Mouse (Mus musculus): ENCODE measurements around the gene Igf2r. TPM values are rescaled to one million over a fixed set of nuclear protein-coding genes. Genes with fewer than 3 reads are reported as not detected.

The Igf2r gene
- polyA plus RNA-seq, 1 experiment from 2014 or later = 35.6 TPM

DNA sequence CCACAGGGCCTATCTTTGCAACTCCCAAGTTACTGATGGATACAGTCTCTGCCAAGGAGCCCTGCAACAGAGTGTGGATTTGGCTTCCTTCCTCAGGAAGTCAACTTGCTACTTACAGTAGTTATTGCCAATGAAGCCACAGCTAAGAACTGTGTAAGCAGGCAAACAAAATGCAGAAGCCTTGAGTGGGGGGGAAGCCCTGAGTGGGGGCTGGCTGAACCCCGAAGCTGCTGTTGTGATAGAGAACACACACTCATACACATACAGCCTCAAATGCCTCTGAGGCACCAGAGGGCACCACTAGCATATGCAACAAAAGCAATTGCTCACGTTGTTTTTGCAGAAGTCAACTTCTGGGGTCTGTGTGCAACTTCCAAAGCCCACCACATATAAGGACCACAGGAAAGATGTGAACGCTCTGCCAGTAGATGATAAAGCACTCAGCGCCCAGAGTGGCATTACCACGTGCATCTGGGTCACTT is 55.3 kb downstream of the Igf2r start:
- Histone ChIP-seq H3K9me3 (replicated peaks) (no peaks in the 10 kb centered on the region), H3K4me3 (no peak overlapping the region), H3K27me3 (ENCODE audit: low read depth, poor library complexity, severe bottlenecking) (no peaks in the 10 kb centered on the region), H3K27ac (no peak overlapping the region), H3K36me3 (peaks cover 99% of the 10 kb centered on the region), H3K4me1 (no peaks in the 10 kb centered on the region)
- WGBS = 85% methylated on average over 5 of the region's 5 CpGs
- DNase-seq (ENCODE audit: low spot score) = no peak

DNA sequence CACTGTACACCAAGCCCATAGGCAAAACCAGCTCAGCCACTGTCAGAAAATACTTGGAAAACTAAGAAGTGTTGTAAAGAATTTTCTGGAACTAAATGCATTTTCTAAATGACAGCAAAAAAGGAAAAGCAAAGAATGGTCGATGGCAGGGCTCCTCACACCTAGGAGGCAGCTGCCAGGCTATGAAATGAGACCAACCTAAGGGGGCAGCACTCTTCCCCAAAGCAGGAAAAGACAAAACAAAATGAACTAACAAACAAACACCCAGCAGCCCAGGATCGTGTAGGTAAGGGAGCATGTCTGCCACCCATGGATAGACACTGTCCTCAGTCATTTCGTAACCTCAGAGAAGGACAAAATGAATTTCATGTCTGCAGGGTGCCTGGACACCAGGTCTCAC is 56.5 kb downstream of the Igf2r start:
- 80% methylated on average over 3 of the region's 3 CpGs for WGBS

DNA sequence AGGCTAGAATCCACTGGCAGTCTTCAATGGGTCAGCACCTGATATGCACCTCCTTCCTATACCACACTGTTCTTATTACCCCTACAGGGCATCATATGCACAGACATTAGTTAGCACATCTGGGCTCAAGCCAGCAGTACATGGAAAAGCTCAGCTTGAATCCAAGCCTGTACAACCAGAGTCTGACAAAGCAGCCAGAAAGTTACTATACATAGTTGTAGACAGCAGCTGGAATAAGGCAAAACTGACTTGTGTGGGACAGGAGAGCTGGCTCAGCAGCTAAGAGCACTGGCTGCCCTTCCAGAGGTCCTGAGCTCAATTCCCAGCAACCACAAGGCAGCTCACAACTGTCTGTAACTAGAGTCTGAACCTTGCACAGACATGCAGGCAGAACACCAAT is 57.3 kb downstream of the Igf2r start:
- Histone ChIP-seq H3K4me3 (no peak overlapping the region), H3K27ac (no peak overlapping the region), H3K4me1 (no peaks in the 10 kb centered on the region), H3K36me3 (peaks cover 98% of the 10 kb centered on the region), H3K27me3 (ENCODE audit: low read depth, poor library complexity, severe bottlenecking) (no peaks in the 10 kb centered on the region), H3K9me3 (replicated peaks) (no peaks in the 10 kb centered on the region)
- DNase-seq (ENCODE audit: low spot score) = no peak

More for the DNA sequence above, 56.5 kb downstream of the Igf2r start:
- H3K4me1 ChIP-seq = no peaks in the 10 kb centered on the region
- no peak for DNase-seq (ENCODE audit: low spot score)
- no peaks in the 10 kb centered on the region for H3K9me3 ChIP-seq (replicated peaks)
- no peak overlapping the region for H3K27ac ChIP-seq
- peaks cover 99% of the 10 kb centered on the region for H3K36me3 ChIP-seq
- no peak overlapping the region for H3K4me3 ChIP-seq
- no peaks in the 10 kb centered on the region for H3K27me3 ChIP-seq (ENCODE audit: low read depth, poor library complexity, severe bottlenecking)

DNA sequence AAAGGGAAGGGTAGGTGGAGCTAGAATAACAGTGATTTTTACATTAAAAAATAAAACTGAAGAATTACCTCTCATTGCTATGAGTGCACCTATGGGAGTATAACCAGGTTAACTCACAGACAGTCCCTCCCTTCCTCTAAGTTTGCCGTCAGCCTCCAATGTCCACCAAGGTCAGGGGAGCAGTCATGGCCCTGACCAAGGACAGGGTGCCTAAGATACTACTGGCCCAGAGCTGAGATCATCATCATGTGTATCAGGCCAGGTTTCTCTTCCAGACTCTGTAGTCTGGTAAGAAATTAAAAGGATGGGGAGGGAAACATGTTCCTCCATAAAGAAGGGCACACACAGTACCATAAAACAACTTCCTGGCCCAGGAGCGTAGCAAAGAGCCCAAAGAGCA is 58.5 kb downstream of the Igf2r start:
- H3K9me3 ChIP-seq (replicated peaks) = no peaks in the 10 kb centered on the region
- H3K4me1 ChIP-seq = peaks cover 8% of the 10 kb centered on the region; the same call in 1 of the 2 replicates
- WGBS = 88% methylated on average over 2 of the region's 2 CpGs
- H3K27me3 ChIP-seq (ENCODE audit: low read depth, poor library complexity, severe bottlenecking) = no peaks in the 10 kb centered on the region
- H3K4me3 ChIP-seq = no peak overlapping the region
- no peak for DNase-seq (ENCODE audit: low spot score)
- peaks cover 98% of the 10 kb centered on the region for H3K36me3 ChIP-seq
- no peak overlapping the region for H3K27ac ChIP-seq

DNA sequence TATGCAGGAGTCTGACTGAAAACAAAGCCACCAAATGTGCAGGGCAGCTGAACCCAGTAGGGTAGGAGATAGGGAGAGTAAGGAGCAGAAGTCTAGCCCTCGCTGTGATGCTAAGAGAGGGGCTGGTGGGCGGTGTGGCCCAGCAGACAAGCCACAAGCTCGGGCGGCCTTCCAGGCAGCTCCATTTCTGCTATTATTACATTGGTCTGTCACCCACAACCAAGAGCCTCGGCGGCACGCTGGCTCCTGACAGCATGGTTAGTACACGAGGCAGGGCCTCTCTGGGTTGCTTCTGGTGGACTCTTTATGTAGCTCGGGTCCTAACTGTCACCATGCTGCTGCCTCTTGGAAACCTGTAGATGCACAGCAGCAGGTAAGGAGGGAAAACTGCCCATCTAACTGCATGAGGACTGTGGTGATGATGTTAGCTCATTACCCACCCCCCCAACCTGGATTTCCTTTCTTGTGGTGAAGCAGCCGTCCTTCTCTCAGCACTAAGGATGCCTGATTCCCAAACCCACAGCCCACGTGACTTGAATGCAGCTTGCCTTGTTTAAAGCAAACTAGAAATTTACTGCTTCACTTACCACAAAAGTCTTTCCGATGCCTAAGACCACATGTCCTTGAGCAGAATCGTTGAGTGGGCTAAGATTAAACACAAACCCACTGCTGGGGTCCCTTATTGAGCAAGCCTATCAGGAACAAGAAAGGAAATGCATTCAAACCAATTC is 59.2 kb downstream of the Igf2r start:
- H3K4me1 ChIP-seq = peaks cover 14% of the 10 kb centered on the region
- H3K9me3 ChIP-seq (replicated peaks) = no peaks in the 10 kb centered on the region
- H3K27ac ChIP-seq = no peak overlapping the region
- H3K36me3 ChIP-seq = peaks cover 98% of the 10 kb centered on the region
- no peaks in the 10 kb centered on the region for H3K27me3 ChIP-seq (ENCODE audit: low read depth, poor library complexity, severe bottlenecking)
- WGBS = 89% methylated on average over 13 of the region's 13 CpGs
- DNase-seq (ENCODE audit: low spot score) = no peak
- no peak overlapping the region for H3K4me3 ChIP-seq

DNA sequence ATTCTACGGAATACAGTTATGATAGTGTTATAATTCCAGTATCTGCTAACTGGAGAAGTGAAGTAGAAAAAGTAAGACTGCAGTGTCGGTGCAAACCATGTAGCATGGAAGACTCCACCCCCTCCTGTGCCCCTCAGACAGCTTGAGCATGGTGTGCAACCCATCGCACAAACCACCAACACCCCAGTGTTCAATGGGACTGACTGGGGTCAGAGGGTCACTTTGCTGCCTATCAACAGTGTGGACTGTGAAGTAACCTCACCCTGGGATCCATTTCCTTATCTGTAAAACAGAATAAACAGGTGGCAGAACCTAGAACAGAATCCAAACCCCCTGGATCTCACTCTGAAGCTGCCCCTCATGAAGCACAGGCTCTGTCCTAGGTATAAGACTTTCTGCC is 61.1 kb downstream of the Igf2r start:
- WGBS = 89% methylated on average over 3 of the region's 3 CpGs

DNA sequence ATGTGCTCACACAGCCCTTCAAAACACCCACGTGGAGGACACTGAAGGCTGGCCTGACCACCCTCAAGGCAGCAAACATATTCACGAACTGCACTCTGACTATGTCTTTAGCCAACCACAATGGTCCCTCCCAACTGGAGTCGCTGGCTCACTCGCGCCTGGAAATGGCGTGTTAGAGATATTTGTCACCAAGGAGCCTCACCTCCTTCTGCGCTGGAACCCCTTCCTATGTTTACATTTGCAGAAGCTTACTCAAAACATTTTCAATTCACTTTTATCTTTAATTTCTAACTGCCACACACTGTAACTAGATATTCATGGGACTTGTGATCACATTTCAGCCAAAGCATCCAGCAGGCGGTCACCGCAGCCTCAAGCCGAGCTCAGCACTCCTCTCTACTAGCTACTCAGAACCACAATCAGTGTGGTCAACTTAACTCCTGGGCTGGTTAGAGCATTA is 62.8 kb downstream of the Igf2r start:
- 92% methylated on average over 10 of the region's 10 CpGs for WGBS

More for the DNA sequence above, 61.1 kb downstream of the Igf2r start:
- no peak for DNase-seq (ENCODE audit: low spot score)
- Histone ChIP-seq H3K4me3 (no peak overlapping the region), H3K36me3 (peaks cover 98% of the 10 kb centered on the region), H3K27me3 (ENCODE audit: low read depth, poor library complexity, severe bottlenecking) (no peaks in the 10 kb centered on the region), H3K27ac (no peak overlapping the region), H3K4me1 (peaks cover 14% of the 10 kb centered on the region), H3K9me3 (replicated peaks) (no peaks in the 10 kb centered on the region)

DNA sequence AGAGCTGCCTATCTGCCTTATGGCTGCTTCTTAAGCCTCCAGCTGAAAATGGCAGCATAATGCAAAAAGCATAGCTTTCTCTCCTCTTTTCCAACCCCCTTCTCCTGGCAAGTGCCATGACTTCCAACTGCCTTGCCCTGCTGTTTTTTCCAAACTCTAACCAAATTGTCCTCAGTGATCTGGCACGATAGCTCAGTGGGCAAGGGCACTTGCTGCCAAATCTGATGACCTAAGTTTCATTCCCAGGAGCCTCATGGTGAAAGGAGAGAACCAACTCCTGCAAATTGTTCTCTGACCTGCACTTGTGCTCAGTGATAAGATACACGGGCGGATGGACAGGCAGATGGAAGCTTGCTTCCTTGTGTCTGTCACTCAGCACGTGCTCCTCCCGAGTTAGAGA is 66.6 kb downstream of the Igf2r start:
- Histone ChIP-seq H3K27ac (no peak overlapping the region), H3K36me3 (peaks cover 99% of the 10 kb centered on the region), H3K4me3 (no peak overlapping the region), H3K27me3 (ENCODE audit: low read depth, poor library complexity, severe bottlenecking) (no peaks in the 10 kb centered on the region), H3K9me3 (replicated peaks) (no peaks in the 10 kb centered on the region), H3K4me1 (peaks cover 14% of the 10 kb centered on the region)
- DNase-seq (ENCODE audit: low spot score) = no peak
- WGBS = 91% methylated on average over 5 of the region's 5 CpGs

More for the DNA sequence above, 62.8 kb downstream of the Igf2r start:
- Histone ChIP-seq H3K4me1 (peaks cover 14% of the 10 kb centered on the region), H3K27ac (0 out of 2 replicates have a peak overlapping the region, but pooled peaks have one; percentile 2), H3K36me3 (peaks cover 98% of the 10 kb centered on the region), H3K9me3 (replicated peaks) (no peaks in the 10 kb centered on the region), H3K4me3 (no peak overlapping the region), H3K27me3 (ENCODE audit: low read depth, poor library complexity, severe bottlenecking) (no peaks in the 10 kb centered on the region)
- no peak for DNase-seq (ENCODE audit: low spot score)

DNA sequence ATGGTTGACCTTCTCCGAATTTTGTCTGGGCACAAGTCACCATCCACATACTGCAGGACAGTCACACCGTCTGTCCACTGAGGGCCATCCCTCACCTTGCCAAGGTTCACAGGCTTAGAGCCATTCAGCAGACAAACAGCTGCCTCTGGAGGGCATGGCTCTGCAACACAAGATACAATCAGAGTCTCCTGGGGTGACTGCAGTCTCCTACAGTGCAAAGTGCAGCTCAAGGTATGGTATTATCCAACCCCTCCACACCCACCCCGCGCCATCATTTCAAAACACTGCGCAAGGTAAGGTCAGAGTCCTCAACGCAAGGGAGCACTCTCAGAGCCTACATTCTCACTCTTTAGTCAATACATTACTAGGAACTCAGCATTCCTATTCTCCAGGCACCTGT is 69.1 kb downstream of the Igf2r start:
- Histone ChIP-seq H3K9me3 (replicated peaks) (no peaks in the 10 kb centered on the region), H3K27ac (no peak overlapping the region), H3K4me1 (peaks cover 1% of the 10 kb centered on the region; the same call in 1 of the 2 replicates), H3K4me3 (no peak overlapping the region), H3K36me3 (peaks cover 99% of the 10 kb centered on the region), H3K27me3 (ENCODE audit: low read depth, poor library complexity, severe bottlenecking) (no peaks in the 10 kb centered on the region)
- no peak for DNase-seq (ENCODE audit: low spot score)
- 97% methylated on average over 6 of the region's 6 CpGs for WGBS

DNA sequence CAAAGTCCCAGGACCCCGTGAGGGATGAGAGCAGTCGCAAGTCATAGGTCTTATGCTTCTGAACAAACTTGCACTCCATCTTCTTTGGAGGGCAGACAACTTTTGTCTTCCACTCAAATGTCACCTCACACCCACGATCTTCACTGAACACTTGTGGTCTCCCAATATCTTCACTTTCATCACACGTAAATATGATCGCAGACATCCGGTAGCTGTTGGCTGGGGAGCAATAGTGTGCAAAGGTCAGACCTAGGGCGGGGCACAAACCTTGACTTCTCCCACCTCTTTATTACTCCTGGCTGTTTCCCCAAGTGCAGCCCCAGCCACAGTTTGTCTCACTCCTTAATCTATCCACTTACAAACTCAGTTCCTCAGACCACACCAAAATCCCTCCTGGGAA is 77.6 kb downstream of the Igf2r start:
- Histone ChIP-seq H3K27ac (no peak overlapping the region), H3K27me3 (ENCODE audit: low read depth, poor library complexity, severe bottlenecking) (no peaks in the 10 kb centered on the region), H3K9me3 (replicated peaks) (no peaks in the 10 kb centered on the region), H3K4me3 (no peak overlapping the region), H3K4me1 (no peaks in the 10 kb centered on the region), H3K36me3 (peaks cover 97% of the 10 kb centered on the region)
- DNase-seq (ENCODE audit: low spot score) = no peak
- 91% methylated on average over 7 of the region's 7 CpGs for WGBS

DNA sequence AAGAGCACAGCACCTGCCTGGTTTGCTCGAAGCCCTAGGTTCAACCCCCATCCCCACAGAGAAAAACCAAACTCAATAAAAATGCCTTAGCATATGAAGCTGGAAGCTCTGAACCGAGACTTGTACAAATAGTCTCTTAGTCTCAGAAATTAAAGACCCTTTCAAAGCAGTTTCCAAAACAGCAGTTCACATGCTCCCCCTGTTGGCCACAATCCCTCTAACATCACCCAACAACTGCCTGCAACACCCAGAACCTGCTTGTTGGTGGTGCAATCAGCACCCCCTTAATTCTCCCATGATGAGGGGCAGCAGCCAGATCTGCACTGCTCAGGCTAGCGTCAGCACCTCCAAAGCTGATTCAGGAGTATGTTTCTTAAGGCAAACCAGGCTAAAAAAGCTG is 79.9 kb downstream of the Igf2r start:
- Histone ChIP-seq H3K9me3 (replicated peaks) (no peaks in the 10 kb centered on the region), H3K4me3 (no peak overlapping the region), H3K4me1 (no peaks in the 10 kb centered on the region), H3K27ac (no peak overlapping the region), H3K36me3 (peaks cover 100% of the 10 kb centered on the region), H3K27me3 (ENCODE audit: low read depth, poor library complexity, severe bottlenecking) (no peaks in the 10 kb centered on the region)
- 77% methylated on average over 3 of the region's 3 CpGs for WGBS
- DNase-seq (ENCODE audit: low spot score) = peak; percentile 49

DNA sequence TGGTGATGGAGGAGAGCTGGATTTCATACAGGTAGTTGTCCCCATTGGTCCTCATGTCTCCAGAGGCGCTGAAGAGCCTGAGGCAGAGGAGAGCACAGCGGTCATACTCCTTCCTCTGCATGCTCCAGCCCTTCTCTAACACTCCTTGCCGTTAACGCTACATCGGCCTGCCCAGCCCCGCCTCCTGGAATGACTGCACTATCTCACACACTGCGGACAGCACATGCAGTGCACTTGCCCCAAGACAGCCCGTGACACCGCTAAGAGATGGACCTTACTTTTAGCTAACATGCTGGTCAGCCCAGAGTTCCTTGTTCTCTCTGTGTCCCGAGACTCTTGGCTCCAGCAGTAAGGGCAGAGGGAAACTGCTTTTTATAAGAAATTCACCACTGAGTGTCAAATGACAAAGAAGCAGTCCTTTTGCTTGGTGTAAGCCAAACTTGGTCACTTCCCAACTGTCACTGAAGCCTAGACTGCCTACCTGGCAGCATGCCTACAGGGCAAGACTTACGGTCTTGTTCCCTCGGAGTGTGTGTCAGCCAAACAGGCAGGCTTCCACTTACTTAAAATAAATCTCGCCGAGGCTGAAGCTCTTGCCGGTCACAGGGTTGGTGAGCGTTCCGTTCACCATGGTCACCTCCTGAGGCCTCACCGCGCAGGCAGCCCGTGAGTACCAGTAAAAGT is 80.9 kb downstream of the Igf2r start:
- WGBS = 90% methylated on average over 20 of the region's 20 CpGs
- no peaks in the 10 kb centered on the region for H3K27me3 ChIP-seq (ENCODE audit: low read depth, poor library complexity, severe bottlenecking)
- H3K27ac ChIP-seq = no peak overlapping the region
- H3K4me1 ChIP-seq = no peaks in the 10 kb centered on the region
- H3K9me3 ChIP-seq (replicated peaks) = no peaks in the 10 kb centered on the region
- H3K36me3 ChIP-seq = peaks cover 100% of the 10 kb centered on the region
- no peak overlapping the region for H3K4me3 ChIP-seq
- no peak for DNase-seq (ENCODE audit: low spot score)

DNA sequence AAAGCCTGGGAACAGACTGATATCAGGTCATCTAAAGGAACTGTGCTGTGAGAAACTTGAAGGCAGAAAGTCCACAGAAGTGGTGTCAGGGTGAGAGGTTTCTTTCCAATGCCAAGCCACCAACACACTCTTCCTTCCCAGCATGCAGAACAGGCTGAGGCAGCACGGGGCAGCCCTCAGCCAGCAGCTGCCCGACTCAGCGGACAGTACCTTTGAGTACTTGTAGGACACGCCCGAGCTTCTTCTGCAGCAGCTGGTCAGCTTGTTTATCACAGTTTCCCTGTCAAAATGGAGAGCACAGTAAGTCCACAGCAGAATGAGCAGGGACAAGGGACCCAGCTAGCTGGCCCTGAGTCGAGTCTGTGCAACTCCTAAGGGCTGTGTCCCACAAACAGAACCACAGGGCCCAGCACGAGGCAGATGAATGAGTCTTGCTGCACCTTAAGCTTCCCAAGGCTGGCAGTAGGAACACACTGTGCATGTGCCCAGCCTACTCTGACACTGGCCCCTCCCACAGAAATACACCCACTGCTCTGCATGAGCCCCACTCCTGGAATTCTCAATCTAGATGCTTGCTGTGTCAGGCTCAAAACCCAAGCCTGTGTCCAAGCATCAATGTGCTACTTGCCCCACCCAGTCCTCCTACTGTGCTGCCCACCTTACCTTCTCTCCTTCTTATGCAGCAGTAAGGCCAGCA is 84.4 kb downstream of the Igf2r start:
- Histone ChIP-seq H3K36me3 (peaks cover 99% of the 10 kb centered on the region), H3K9me3 (replicated peaks) (no peaks in the 10 kb centered on the region), H3K4me3 (no peak overlapping the region), H3K4me1 (no peaks in the 10 kb centered on the region), H3K27me3 (ENCODE audit: low read depth, poor library complexity, severe bottlenecking) (no peaks in the 10 kb centered on the region), H3K27ac (no peak overlapping the region)
- WGBS = 88% methylated on average over 7 of the region's 7 CpGs
- no peak for DNase-seq (ENCODE audit: low spot score)

Data from limb, embryonic 10.5 days (tissue).